Mouse (Mus musculus) testis, adult 2 months (tissue): ENCODE results near the gene Lin9. TPM values are rescaled to one million over a fixed set of nuclear protein-coding genes. Genes with fewer than 3 reads are reported as not detected.
"Not testable (repeated sequence)": the region's sequence is repeated elsewhere in the genome, so short reads cannot be mapped to it uniquely, and the experiment has no call there.

Experiments
- H3K27ac ChIP-seq: fragments of 200-500 bp; 2 replicates; pipeline ENCODE4 v1.5.1; 2012; ENCODE audit warnings: low read depth, low read length; ENCODE audit not compliant: control insufficient read depth, insufficient read depth
- H3K27me3 ChIP-seq: fragments of 200-500 bp; 2 replicates; pipeline ENCODE4 v1.6.1; 2012; ENCODE audit warnings: mild to moderate bottlenecking, low read length, moderate library complexity; ENCODE audit not compliant: control insufficient read depth, insufficient read depth
- H3K36me3 ChIP-seq: fragments of 200-500 bp; 2 replicates; pipeline ENCODE4 v1.6.1; 2012; ENCODE audit warnings: mild to moderate bottlenecking, low read length; ENCODE audit not compliant: control insufficient read depth, insufficient read depth
- H3K4me1 ChIP-seq: fragments of 200-500 bp; 2 replicates; pipeline ENCODE4 v1.6.1; 2012; ENCODE audit warnings: low read length; ENCODE audit not compliant: control insufficient read depth, insufficient read depth
- H3K4me3 ChIP-seq: fragments of 200-500 bp; 2 replicates; pipeline ENCODE4 v1.5.1; 2012; ENCODE audit warnings: low read depth, mild to moderate bottlenecking, low read length, moderate library complexity, mixed read lengths; ENCODE audit not compliant: control insufficient read depth
- CTCF ChIP-seq: fragments of 200-500 bp; IDR thresholded peaks from 2 replicates; pipeline ENCODE4 v1.5.1; 2012; ENCODE audit warnings: low read depth, mild to moderate bottlenecking, inconsistent platforms, low read length, moderate library complexity; ENCODE audit not compliant: control insufficient read depth, insufficient read depth, insufficient replicate concordance
- POLR2A ChIP-seq: fragments of 200-500 bp; IDR thresholded peaks from 2 replicates; pipeline ENCODE4 v1.6.1; 2012; ENCODE audit warnings: low read depth, mild to moderate bottlenecking, inconsistent platforms, low read length, moderate library complexity; ENCODE audit not compliant: control insufficient read depth
- polyA plus RNA-seq: library from polyadenylated mRNA; depleted of rRNA; stranded (reverse); fragments of >200 nt; gene quantifications from 2 replicates; pipeline ENCODE4 v1.2.3, GENCODE M21; 2012; rRNA removed

Gene Lin9
- polyA plus RNA-seq: 11.1 and 13.5 TPM in 2 replicates

DNA sequence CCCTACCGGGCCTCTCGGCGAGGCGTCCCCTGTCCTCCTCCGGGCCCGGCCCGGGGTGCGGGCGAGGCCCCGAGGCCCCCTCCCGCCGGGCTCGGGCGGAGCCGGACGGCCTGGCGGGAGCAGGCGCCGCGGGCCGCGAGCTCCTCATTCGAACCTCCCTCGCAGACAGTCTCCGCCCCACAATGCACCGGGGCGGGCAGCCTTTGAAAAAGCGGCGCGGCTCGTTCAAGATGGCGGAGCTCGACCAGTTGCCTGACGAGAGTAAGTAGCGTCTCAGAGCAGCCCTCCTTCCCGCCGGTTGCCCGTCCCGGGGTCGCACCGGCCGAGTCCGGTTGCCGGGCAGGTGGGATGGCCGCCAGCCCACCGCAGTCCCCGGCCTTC is at the start of gene Lin9:
Gene Lin9, plus strand, starts transcription at position 14 of the 381 bp plus-strand sequence.
- Histone ChIP-seq H3K27ac (peak within 1 kb of the TSS; percentile 96), H3K36me3 (no peaks in the 10 kb centered on the region), H3K4me3 (peak within 1 kb of the TSS; percentile 97), H3K4me1 (peaks cover 9% of the 10 kb centered on the region), H3K27me3 (no peaks in the 10 kb centered on the region)
- TF ChIP-seq POLR2A: peak; percentile 81
- no peak for TF ChIP-seq CTCF

- Histone ChIP-seq H3K27ac (no peak overlapping the region), H3K4me1 (no peaks in the 10 kb centered on the region), H3K27me3 (no peaks in the 10 kb centered on the region), H3K36me3 (peaks cover 10% of the 10 kb centered on the region), H3K4me3 (peak overlapping the region; percentile 7; the same call in 1 of the 2 replicates)
- TF ChIP-seq POLR2A (no peak), CTCF (no peak)
Measured at GRCm38 (mm10) chr1:180600578-180600977, 40.4 kb upstream of the Lin9 start.

GRCm38 (mm10) chr1:180601806-180602205 is 39.1 kb upstream of the Lin9 start:
- H3K27me3 ChIP-seq: no peaks in the 10 kb centered on the region
- no peak overlapping the region for H3K4me3 ChIP-seq
- H3K36me3 ChIP-seq: peaks cover 10% of the 10 kb centered on the region
- 0 out of 2 replicates have a peak overlapping the region, but pooled peaks have one; percentile 26 for H3K27ac ChIP-seq
- TF ChIP-seq CTCF (no peak), POLR2A (no peak)
- no peaks in the 10 kb centered on the region for H3K4me1 ChIP-seq

DNA sequence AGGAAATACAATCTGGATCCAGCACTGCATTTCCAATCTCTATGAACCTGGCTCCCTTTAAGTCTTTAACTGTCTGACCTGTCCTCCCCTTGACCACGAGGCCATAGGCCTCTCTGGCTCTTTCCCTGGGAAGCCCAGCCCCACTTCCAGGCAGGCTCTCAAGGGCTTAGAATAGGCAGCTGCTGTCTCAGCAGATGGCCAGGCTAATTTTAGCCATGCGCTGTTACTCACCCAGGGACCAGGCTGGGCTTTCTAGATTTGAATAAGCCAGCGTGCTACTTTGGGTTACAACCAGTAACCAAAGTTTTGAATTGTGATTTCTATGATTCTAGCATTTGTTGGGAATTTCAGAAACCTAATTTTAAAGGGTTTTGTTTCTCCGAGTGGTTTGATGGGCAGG is 36.4 kb upstream of the Lin9 start:
- Histone ChIP-seq H3K36me3 (peaks cover 3% of the 10 kb centered on the region), H3K4me1 (no peaks in the 10 kb centered on the region), H3K27ac (no peak overlapping the region), H3K4me3 (no peak overlapping the region), H3K27me3 (no peaks in the 10 kb centered on the region)
- TF ChIP-seq CTCF (no peak), POLR2A (no peak)

DNA sequence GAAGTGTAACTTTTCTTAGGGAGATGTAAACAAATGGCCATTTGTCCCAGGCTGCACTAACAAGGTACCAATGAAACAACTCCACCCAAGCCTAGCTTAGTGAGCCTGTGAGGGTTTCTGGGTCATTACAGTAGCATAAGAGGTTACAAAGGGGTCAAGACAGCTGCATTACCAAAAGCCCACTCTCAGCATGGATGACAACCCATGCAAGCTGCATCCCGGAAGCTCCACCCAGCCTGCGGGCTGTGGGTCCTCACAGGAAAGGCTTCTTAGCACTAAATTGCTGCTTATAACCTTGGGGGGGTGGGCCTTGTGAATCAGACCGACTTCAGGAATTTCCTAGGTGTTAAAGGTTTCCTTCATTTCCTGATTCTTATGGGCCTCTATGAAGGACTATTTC is 34.8 kb upstream of the Lin9 start:
- H3K36me3 ChIP-seq: no peaks in the 10 kb centered on the region
- no peaks in the 10 kb centered on the region for H3K4me1 ChIP-seq
- no peaks in the 10 kb centered on the region for H3K27me3 ChIP-seq
- H3K4me3 ChIP-seq: no peak overlapping the region
- H3K27ac ChIP-seq: no peak overlapping the region
- TF ChIP-seq CTCF: no peak
- TF ChIP-seq POLR2A: no peak

DNA sequence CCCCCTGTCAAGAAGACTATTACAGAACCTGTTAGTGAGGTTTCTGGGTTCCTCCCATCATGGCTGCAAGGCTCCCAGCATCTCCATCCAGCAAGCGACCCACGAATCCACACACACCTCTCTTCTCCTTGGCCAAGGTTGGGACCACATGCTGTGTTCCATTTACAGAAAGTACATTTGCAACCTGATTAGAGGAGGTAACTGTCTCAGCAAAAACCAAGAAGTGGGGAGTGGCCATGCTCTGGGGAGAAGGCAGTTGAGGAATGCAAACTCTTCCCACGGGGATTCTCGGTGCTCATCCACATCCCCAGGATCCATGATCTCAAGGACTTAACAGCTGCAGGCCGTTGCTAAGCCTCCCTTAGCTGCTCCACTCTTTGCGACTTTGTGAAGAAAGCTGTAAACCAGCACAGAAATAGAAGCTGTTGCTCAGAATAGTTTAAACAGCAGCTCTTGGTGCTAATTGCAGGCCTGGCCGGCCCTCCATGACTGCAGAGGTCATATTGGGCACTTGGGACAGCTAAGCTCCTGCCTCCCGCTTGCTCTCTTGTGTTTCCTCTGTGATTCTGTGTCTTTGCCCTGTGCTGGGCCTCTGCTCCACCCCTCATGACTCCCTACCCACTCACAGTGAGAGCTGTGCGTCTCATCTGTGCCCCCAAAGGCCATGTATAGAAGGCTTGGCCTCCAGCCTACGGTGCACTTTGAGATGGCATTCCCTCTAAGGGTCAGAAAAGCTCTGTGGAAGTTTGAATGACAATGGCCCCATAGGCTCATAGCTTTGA is 34.0 kb upstream of the Lin9 start:
- Histone ChIP-seq H3K4me1 (no peaks in the 10 kb centered on the region), H3K4me3 (no peak overlapping the region), H3K27me3 (no peaks in the 10 kb centered on the region), H3K27ac (no peak overlapping the region), H3K36me3 (no peaks in the 10 kb centered on the region)
- TF ChIP-seq CTCF (no peak), POLR2A (no peak)

- no peaks in the 10 kb centered on the region for H3K4me1 ChIP-seq
- no peaks in the 10 kb centered on the region for H3K36me3 ChIP-seq
- no peak overlapping the region for H3K27ac ChIP-seq
- TF ChIP-seq POLR2A (no peak), CTCF (no peak)
- H3K4me3 ChIP-seq: no peak overlapping the region
- H3K27me3 ChIP-seq: no peaks in the 10 kb centered on the region
Measured at GRCm38 (mm10) chr1:180607578-180607879, 33.4 kb upstream of the Lin9 start.

GRCm38 (mm10) chr1:180611842-180612241 is 29.1 kb upstream of the Lin9 start:
- H3K4me1 ChIP-seq, H3K36me3 ChIP-seq, H3K4me3 ChIP-seq, H3K27ac ChIP-seq, H3K27me3 ChIP-seq: not testable (repeated sequence)
